Mouse (Mus musculus): ENCODE measurements around the gene Gpc5.

GRCm38 (mm10) chr14:115051106-115051760, 40.8 kb upstream of the Gpc5 start:
- no peak for TF ChIP-seq CTCF (IDR thresholded peaks at IDR 0.05; ENCODE audit: insufficient read depth, low read depth, low read length)
- TF ChIP-seq POLR2A (IDR thresholded peaks at IDR 0.05; ENCODE audit: insufficient read depth, low read depth, low read length), result no peak

Measured in olfactory bulb, adult 2 months (tissue).